Mouse (Mus musculus) stomach, embryonic 16.5 days (tissue): ENCODE data around the gene Clrn2. TPM values are rescaled to one million over a fixed set of nuclear protein-coding genes. Genes with fewer than 3 reads are reported as not detected.

Experiments used
- ATAC-seq: fragments of 200-750 bp; cut with Nextera tagmentation; 2 replicates; pipeline ENCODE4 v1.8.0; 2017; ENCODE audit warnings: moderate number of reproducible peaks, moderate TSS enrichment; ENCODE audit not compliant: insufficient read depth, low FRiP score
- H3K27ac ChIP-seq: fragments of 300-500 bp; sonication (generic); 2 replicates; pipeline ENCODE4 v1.5.1; 2014; ENCODE audit warnings: low read length
- H3K27me3 ChIP-seq: fragments of 300-500 bp; sonication (generic); 2 replicates; pipeline ENCODE4 v1.6.1; 2014; ENCODE audit warnings: low read length, control low read depth, mixed read lengths; ENCODE audit not compliant: control insufficient read depth, insufficient read depth
- H3K36me3 ChIP-seq: fragments of 300-500 bp; sonication (generic); 2 replicates; pipeline ENCODE4 v1.6.1; 2014; ENCODE audit warnings: low read length; ENCODE audit not compliant: control insufficient read depth, insufficient read depth
- H3K4me1 ChIP-seq: fragments of 300-500 bp; sonication (generic); 2 replicates; pipeline ENCODE4 v1.6.1; 2014; ENCODE audit warnings: low read length, control low read depth, mixed read lengths; ENCODE audit not compliant: control insufficient read depth, insufficient read depth
- H3K4me2 ChIP-seq: fragments of 300-500 bp; sonication (generic); 2 replicates; pipeline ENCODE4 v1.6.1; 2014; ENCODE audit warnings: low read depth, low read length, mixed read lengths
- H3K4me3 ChIP-seq: fragments of 300-500 bp; sonication (generic); replicated peaks from 2 replicates; pipeline ENCODE4 v1.5.1; 2014; ENCODE audit warnings: mild to moderate bottlenecking, low read length
- H3K9ac ChIP-seq: fragments of 300-500 bp; sonication (generic); 2 replicates; pipeline ENCODE4 v1.6.1; 2014; ENCODE audit warnings: low read length
- H3K9me3 ChIP-seq: fragments of 300-500 bp; sonication (generic); replicated peaks from 2 replicates; pipeline ENCODE4 v1.6.1; 2016; ENCODE audit warnings: low read length, control low read depth; ENCODE audit not compliant: control insufficient read depth
- WGBS: fragments of 180-500 bp; shearing (Covaris S2); extraction: QIAGEN DNeasy Blood & Tissue Kit; methylation state at CpG from one replicate; pipeline ENCODE4 v1.1.7; 2014; 5-methylcytosine and 5-hydroxymethylcytosine counted together
- polyA plus RNA-seq: library from polyadenylated mRNA; unstranded; fragments of >200 nt; fragmentation: Nextera tagmentation; extraction: Ambion mirVana; gene quantifications from 2 replicates; pipeline ENCODE4 v1.2.1, GENCODE M21; 2015

Clrn2 gene
- polyA plus RNA-seq, 1 experiment from 2014 or later = not detected

DNA sequence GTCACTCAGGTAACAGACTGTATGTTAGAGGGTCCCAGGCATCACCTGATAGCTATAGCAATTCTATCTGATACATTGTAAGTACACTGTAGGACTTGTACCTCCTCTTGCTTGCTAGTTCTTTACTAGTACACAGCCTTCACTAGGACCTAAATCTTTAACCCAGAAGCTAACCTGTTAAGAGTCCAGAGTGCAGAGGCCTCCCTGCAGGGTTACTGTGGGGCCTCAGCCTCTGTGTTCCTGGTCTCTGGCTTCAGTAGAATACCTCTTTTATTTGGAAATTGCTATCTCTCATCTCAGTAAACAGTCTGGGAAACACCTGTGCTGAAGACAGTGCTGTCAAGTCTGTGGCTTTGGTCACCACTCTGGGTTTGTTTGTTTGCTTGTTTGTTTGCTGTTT is 42.5 kb downstream of the Clrn2 start:
- ATAC-seq = no peak
- Histone ChIP-seq H3K36me3 (peaks cover 22% of the 10 kb centered on the region), H3K9ac (no peak overlapping the region), H3K4me2 (no peak overlapping the region), H3K4me1 (peaks cover 12% of the 10 kb centered on the region), H3K27ac (no peak overlapping the region), H3K4me3 (no peak overlapping the region), H3K9me3 (no peaks in the 10 kb centered on the region), H3K27me3 (no peaks in the 10 kb centered on the region)

- WGBS = 82% methylated on average over 4 of the region's 4 CpGs
- H3K27ac ChIP-seq = no peak overlapping the region
- H3K4me3 ChIP-seq = no peak overlapping the region
- H3K9ac ChIP-seq = no peak overlapping the region
- H3K4me1 ChIP-seq = peaks cover 12% of the 10 kb centered on the region
- H3K4me2 ChIP-seq = no peak overlapping the region
- H3K27me3 ChIP-seq = no peaks in the 10 kb centered on the region
- H3K36me3 ChIP-seq = peaks cover 22% of the 10 kb centered on the region
- ATAC-seq = no peak
- no peaks in the 10 kb centered on the region for H3K9me3 ChIP-seq
These were observed 42.9 kb downstream of the Clrn2 start for GRCm38 (mm10) chr5:45496479-45496878.

DNA sequence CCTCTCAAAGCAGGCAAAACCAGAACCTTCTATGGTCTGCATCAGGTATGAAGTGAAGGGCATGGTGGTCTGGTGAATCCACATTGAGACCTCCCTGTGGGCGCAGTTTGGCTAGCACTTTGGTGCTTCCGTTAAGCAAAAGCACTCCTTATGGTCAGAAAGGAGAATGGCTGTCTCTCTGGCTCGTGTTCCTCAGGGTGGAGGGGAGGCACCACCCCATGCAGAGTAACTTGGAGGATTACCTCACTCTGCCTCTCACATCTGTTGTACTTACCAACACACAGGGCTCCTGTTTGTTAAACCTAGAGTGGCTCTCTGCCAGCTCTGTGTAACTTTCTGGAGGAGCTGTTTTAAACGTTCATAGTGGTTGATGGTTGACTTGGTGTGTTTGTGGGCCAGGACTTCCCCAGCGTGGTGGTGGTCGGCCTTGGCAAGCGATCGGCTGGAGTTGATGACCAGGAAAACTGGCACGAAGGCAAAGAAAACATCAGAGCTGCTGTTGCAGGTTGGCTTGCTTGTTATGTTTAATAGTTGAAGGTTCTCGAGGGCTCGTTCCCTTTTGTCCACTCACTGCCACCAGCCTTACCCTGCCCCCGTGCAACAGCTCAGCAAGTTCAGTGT is 43.5 kb downstream of the Clrn2 start:
- Histone ChIP-seq H3K4me1 (peaks cover 12% of the 10 kb centered on the region), H3K27me3 (no peaks in the 10 kb centered on the region), H3K27ac (no peak overlapping the region), H3K9ac (no peak overlapping the region), H3K9me3 (no peaks in the 10 kb centered on the region), H3K36me3 (peaks cover 25% of the 10 kb centered on the region), H3K4me3 (no peak overlapping the region), H3K4me2 (no peak overlapping the region)
- WGBS = 86% methylated on average over 12 of the region's 12 CpGs
- ATAC-seq = no peak

DNA sequence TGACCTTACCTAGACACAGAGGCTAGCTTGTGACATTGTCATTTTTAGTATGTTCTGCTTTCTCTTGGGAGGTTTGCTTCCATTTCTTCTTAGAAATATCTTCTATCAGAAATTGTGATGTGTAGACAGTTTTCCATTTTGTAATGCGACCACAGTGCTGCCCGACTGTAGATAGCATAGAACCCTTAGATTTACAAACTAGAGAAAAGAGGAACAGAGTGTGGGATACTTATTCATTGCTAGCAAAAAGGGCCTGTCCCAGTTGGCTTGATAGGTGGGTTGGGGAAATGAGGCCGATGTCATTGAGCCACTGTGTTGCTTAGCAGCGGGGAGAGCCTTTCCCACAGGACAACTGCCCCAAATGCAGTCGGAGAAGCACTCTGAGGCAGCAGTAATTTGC is 44.0 kb downstream of the Clrn2 start:
- Histone ChIP-seq H3K4me2 (no peak overlapping the region), H3K27me3 (no peaks in the 10 kb centered on the region), H3K9ac (no peak overlapping the region), H3K4me1 (peaks cover 12% of the 10 kb centered on the region), H3K27ac (no peak overlapping the region), H3K4me3 (no peak overlapping the region), H3K36me3 (peaks cover 26% of the 10 kb centered on the region), H3K9me3 (no peaks in the 10 kb centered on the region)
- no peak for ATAC-seq
- WGBS = 89% methylated on average over 5 of the region's 5 CpGs

GRCm38 (mm10) chr5:45510071-45510470 is 56.5 kb downstream of the Clrn2 start:
- Histone ChIP-seq H3K4me1 (no peaks in the 10 kb centered on the region), H3K9me3 (no peaks in the 10 kb centered on the region), H3K9ac (no peak overlapping the region), H3K36me3 (peaks cover 30% of the 10 kb centered on the region), H3K27me3 (no peaks in the 10 kb centered on the region), H3K4me3 (no peak overlapping the region), H3K4me2 (no peak overlapping the region), H3K27ac (no peak overlapping the region)
- ATAC-seq = no peak
- 85% methylated on average over 7 of the region's 7 CpGs for WGBS

DNA sequence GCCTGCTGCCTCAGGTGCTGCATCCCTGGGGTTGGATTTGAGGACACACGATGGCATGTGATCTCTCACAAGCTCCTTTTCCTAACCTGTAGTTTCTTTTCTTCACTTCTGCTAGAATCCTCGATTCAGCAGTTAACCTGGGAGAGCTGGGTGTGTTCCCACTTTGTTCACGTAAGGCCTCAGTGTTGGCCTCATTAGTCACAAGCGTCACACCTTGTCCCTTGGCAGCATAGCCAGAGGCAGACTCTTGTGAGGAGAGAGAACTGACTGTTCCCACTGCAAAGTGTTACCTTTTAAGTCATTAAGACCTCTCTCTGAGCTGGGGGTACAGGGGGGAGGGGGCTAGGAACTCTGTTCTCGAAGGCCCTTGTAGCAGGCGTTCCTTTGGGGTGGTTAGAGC is 59.4 kb downstream of the Clrn2 start:
- Histone ChIP-seq H3K9me3 (no peaks in the 10 kb centered on the region), H3K27ac (no peak overlapping the region), H3K36me3 (peaks cover 12% of the 10 kb centered on the region), H3K4me3 (no peak overlapping the region), H3K4me2 (no peak overlapping the region), H3K27me3 (no peaks in the 10 kb centered on the region), H3K4me1 (no peaks in the 10 kb centered on the region), H3K9ac (no peak overlapping the region)
- ATAC-seq = no peak
- WGBS = 87% methylated on average over 6 of the region's 6 CpGs

DNA sequence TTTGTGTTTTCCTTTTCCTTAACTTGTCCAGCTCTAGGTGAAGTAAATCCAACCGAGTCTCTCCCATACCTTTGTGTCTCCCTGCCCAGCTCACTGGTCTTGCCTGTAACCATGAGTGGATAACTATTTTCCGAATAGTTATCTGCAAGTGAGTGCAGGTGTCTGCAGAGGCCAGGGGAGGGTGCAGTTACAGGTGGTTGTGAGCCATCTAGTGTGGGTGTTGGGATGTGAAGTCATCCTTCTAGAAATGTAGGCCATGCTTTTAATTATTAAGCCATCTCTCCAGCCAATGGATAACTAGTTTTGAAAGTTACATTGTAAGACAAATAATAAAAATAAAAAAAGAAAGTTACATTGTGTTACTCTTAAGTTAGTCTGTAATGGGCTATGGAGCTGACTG is 60.0 kb downstream of the Clrn2 start:
- 90% methylated on average over 2 of the region's 2 CpGs for WGBS
- Histone ChIP-seq H3K4me3 (no peak overlapping the region), H3K9ac (no peak overlapping the region), H3K4me2 (no peak overlapping the region), H3K27me3 (no peaks in the 10 kb centered on the region), H3K36me3 (peaks cover 12% of the 10 kb centered on the region), H3K9me3 (no peaks in the 10 kb centered on the region), H3K4me1 (no peaks in the 10 kb centered on the region), H3K27ac (no peak overlapping the region)
- no peak for ATAC-seq

Other genes with a start within 250 kb of the Clrn2 start
- gene Qdpr, start 3.5 kb upstream of the Clrn2 start, polyA plus RNA-seq = 124 and 145 TPM in 2 replicates
- gene Lap3, start 39.6 kb downstream of the Clrn2 start, polyA plus RNA-seq = 86.7 and 88.2 TPM in 2 replicates
- 186 and 194 TPM in 2 replicates for gene Med28, start 66.5 kb downstream of the Clrn2 start, polyA plus RNA-seq
- gene Fam184b, start 185.9 kb downstream of the Clrn2 start, polyA plus RNA-seq = 2.8 and 3.1 TPM in 2 replicates
- gene Ncapg, start 216.2 kb downstream of the Clrn2 start, polyA plus RNA-seq = 41.2 and 44.2 TPM in 2 replicates